Mouse (Mus musculus): Measurements from ENCODE around the gene Myocd.

DNA sequence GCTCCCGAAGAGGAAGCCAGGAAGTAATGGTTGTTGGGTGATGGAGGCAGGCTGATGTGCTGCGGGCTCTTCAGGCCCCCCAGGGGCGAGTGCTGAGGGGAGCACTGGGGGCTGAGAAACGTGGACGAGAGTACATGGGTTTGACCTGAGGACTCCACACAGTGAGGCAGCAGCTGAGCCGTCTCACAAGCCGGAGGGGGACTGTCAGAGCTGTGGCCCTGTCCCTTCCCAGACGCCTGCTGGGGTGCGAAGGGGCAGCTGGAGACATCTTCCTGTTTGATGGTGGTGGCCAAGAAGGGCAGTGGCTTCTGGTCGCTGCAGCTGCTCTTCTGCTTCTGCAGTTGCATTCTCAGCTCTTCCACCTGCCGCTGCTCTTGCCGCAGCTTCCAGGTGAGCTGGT, 82.8 kb downstream of the Myocd start:
- no peak for TF ChIP-seq POLR2A (IDR thresholded peaks at IDR 0.05; ENCODE audit: borderline replicate concordance, control insufficient read depth, low read depth, low read length)
- no peak for TF ChIP-seq CTCF (IDR thresholded peaks at IDR 0.05; ENCODE audit: control insufficient read depth, insufficient read depth, low read length)

Measured in bone marrow, adult 2 months (tissue).